Mouse (Mus musculus): ENCODE results near the gene Ager. TPM values are rescaled to one million over a fixed set of nuclear protein-coding genes. Genes with fewer than 3 reads are reported as not detected.
A peak's percentile ranks its signal among the peaks of the same experiment; 100 is the strongest.

Gene Ager
- polyA plus RNA-seq, 1 experiment from 2014 or later = 1.8 TPM

GRCm38 (mm10) chr17:34585121-34585520, 12.5 kb upstream of the Ager start:
- Histone ChIP-seq H3K9me3 (ENCODE audit: control insufficient read depth, low read length) (no peaks in the 10 kb centered on the region), H3K4me1 (replicated peaks; ENCODE audit: control insufficient read depth, insufficient read depth) (peaks cover 4% of the 10 kb centered on the region; the same call in 1 of the 2 replicates), H3K4me3 (ENCODE audit: low read depth, low read length) (no peak overlapping the region), H3K4me2 (replicated peaks; ENCODE audit: low read depth) (no peak overlapping the region), H3K27me3 (ENCODE audit: control insufficient read depth, insufficient read depth, low read length) (no peaks in the 10 kb centered on the region), H3K36me3 (ENCODE audit: control insufficient read depth, insufficient read depth, low read length) (no peaks in the 10 kb centered on the region), H3K27ac (replicated peaks) (no peak overlapping the region), H3K9ac (ENCODE audit: low read length) (no peak overlapping the region)
- TF ChIP-seq EP300 (optimal IDR thresholded peaks at IDR 0.05) (no peak), CTCF (IDR thresholded peaks at IDR 0.05; ENCODE audit: low read depth) (no peak)
- ATAC-seq (ENCODE audit: low FRiP score, low TSS enrichment) (no peak), DNase-seq (ENCODE audit: low spot score) (no peak)
- 90% methylated on average over 8 of the region's 8 CpGs for WGBS

DNA sequence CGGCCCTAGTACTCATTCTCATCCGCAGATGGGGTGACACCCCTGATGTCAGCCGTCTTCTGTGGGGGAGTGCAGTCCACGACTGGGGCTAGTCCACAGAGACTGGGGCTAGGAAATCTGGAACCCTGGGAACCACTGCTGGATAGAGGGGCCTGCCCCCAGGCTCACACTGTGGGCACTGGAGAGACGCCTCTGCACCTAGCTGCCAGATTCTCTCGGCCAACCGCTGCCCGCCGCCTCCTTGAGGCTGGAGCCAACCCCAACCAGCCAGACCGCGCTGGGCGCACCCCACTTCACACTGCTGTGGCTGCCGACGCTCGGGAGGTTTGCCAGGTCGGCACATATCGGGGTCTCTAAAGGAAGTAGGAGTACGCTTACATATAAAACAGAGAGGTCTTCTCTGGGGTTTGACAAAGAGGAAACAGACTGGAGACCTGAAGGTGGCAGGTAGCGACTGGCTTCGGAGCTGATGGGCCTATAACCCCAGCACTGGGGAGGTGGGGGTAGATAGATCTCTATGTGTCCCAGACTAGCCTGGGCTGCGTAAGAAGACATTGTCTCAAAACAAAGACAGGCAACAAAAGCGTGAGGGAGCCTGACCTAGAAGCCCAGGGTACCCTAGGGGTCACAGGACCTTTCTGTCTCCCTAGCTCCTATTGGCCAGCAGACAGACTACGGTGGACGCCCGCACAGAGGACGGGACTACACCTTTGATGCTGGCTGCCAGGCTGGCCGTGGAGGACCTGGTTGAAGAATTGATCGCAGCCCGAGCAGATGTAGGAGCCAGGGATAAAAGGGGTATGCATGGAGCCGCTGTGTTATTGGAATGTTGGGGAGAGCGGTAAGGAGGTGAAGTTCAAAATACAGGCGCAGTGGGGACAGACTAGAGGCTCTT, 11.5 kb upstream of the Ager start:
- Histone ChIP-seq H3K27me3 (ENCODE audit: control insufficient read depth, insufficient read depth, low read length) (no peaks in the 10 kb centered on the region), H3K9me3 (ENCODE audit: control insufficient read depth, low read length) (no peaks in the 10 kb centered on the region), H3K36me3 (ENCODE audit: control insufficient read depth, insufficient read depth, low read length) (no peaks in the 10 kb centered on the region), H3K4me1 (replicated peaks; ENCODE audit: control insufficient read depth, insufficient read depth) (peaks cover 7% of the 10 kb centered on the region), H3K4me3 (ENCODE audit: low read depth, low read length) (peak overlapping the region; percentile 73), H3K27ac (replicated peaks) (peak overlapping the region; percentile 45; the same call in 1 of the 2 replicates), H3K9ac (ENCODE audit: low read length) (peak overlapping the region; percentile 89), H3K4me2 (replicated peaks; ENCODE audit: low read depth) (peak overlapping the region; percentile 99)
- no peak for ATAC-seq (ENCODE audit: low FRiP score, low TSS enrichment)
- 38% methylated on average over 32 of the region's 32 CpGs for WGBS
- 0 out of 2 replicates have a peak, but pooled peaks have one; percentile 2 for TF ChIP-seq CTCF (IDR thresholded peaks at IDR 0.05; ENCODE audit: low read depth)
- no peak for TF ChIP-seq EP300 (optimal IDR thresholded peaks at IDR 0.05)
- no peak for DNase-seq (ENCODE audit: low spot score)

DNA sequence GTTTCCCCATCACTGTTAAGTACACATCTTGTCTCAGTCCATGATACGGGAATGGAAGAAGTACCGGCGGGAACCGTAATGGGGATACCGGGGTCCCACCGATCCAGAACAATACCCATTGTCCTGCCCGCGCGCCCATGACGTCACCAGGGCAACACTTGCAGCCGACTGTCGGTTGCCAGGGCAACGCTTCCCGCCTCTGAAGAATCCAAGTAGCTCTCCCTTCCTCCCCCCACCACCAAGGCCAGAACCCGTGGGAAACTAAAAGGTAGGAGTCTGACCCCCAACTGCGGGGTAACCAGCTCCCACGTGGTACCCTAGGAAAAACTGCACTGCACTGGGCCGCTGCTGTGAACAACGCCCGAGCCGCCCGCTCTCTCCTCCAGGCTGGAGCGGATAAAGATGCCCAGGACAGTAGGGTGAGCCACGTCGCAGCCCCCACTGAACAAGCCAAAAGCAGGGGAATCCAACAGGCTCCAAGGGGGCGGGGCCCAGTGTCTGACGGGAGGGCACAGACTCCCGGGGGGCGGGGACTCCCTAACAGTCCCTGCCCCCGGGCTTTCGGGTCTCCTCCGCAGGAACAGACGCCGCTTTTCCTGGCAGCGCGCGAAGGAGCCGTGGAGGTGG, 10.8 kb upstream of the Ager start:
- no peaks in the 10 kb centered on the region for H3K9me3 ChIP-seq (ENCODE audit: control insufficient read depth, low read length)
- H3K4me3 ChIP-seq (ENCODE audit: low read depth, low read length) = peak overlapping the region; percentile 73
- H3K27me3 ChIP-seq (ENCODE audit: control insufficient read depth, insufficient read depth, low read length) = no peaks in the 10 kb centered on the region
- H3K4me2 ChIP-seq (replicated peaks; ENCODE audit: low read depth) = peak overlapping the region; percentile 99
- DNase-seq (ENCODE audit: low spot score) (peak; percentile 79), ATAC-seq (ENCODE audit: low FRiP score, low TSS enrichment) (peak; percentile 76)
- TF ChIP-seq CTCF (IDR thresholded peaks at IDR 0.05; ENCODE audit: low read depth) (no peak), EP300 (optimal IDR thresholded peaks at IDR 0.05) (no peak)
- H3K9ac ChIP-seq (ENCODE audit: low read length) = peak overlapping the region; percentile 89
- H3K4me1 ChIP-seq (replicated peaks; ENCODE audit: control insufficient read depth, insufficient read depth) = peaks cover 9% of the 10 kb centered on the region
- H3K27ac ChIP-seq (replicated peaks) = peak overlapping the region; percentile 86
- no peaks in the 10 kb centered on the region for H3K36me3 ChIP-seq (ENCODE audit: control insufficient read depth, insufficient read depth, low read length)
- WGBS = under 1% methylated on average over 38 of the region's 38 CpGs

- Histone ChIP-seq H3K4me3 (ENCODE audit: low read depth, low read length) (peak overlapping the region; percentile 73), H3K9ac (ENCODE audit: low read length) (peak overlapping the region; percentile 89), H3K27me3 (ENCODE audit: control insufficient read depth, insufficient read depth, low read length) (no peaks in the 10 kb centered on the region), H3K9me3 (ENCODE audit: control insufficient read depth, low read length) (no peaks in the 10 kb centered on the region), H3K4me1 (replicated peaks; ENCODE audit: control insufficient read depth, insufficient read depth) (peaks cover 9% of the 10 kb centered on the region), H3K36me3 (ENCODE audit: control insufficient read depth, insufficient read depth, low read length) (no peaks in the 10 kb centered on the region), H3K4me2 (replicated peaks; ENCODE audit: low read depth) (peak overlapping the region; percentile 99), H3K27ac (replicated peaks) (peak overlapping the region; percentile 86)
- DNase-seq (ENCODE audit: low spot score) = peak; percentile 98
- ATAC-seq (ENCODE audit: low FRiP score, low TSS enrichment) = peak; percentile 87
- TF ChIP-seq EP300 (optimal IDR thresholded peaks at IDR 0.05) (no peak), CTCF (IDR thresholded peaks at IDR 0.05; ENCODE audit: low read depth) (peak; percentile 12; the same call in 1 of the 2 replicates)
- under 1% methylated on average over 46 of the region's 50 CpGs for WGBS
Observed at GRCm38 (mm10) chr17:34587423-34587811, 10.2 kb upstream of the Ager start.

- Histone ChIP-seq H3K9me3 (ENCODE audit: control insufficient read depth, low read length) (no peaks in the 10 kb centered on the region), H3K4me1 (replicated peaks; ENCODE audit: control insufficient read depth, insufficient read depth) (peaks cover 9% of the 10 kb centered on the region), H3K36me3 (ENCODE audit: control insufficient read depth, insufficient read depth, low read length) (no peaks in the 10 kb centered on the region), H3K4me2 (replicated peaks; ENCODE audit: low read depth) (peak overlapping the region; percentile 99), H3K27ac (replicated peaks) (peak overlapping the region; percentile 86), H3K4me3 (ENCODE audit: low read depth, low read length) (peak overlapping the region; percentile 73), H3K27me3 (ENCODE audit: control insufficient read depth, insufficient read depth, low read length) (no peaks in the 10 kb centered on the region), H3K9ac (ENCODE audit: low read length) (peak overlapping the region; percentile 89)
- no peak for ATAC-seq (ENCODE audit: low FRiP score, low TSS enrichment)
- 4% methylated on average over 19 of the region's 19 CpGs for WGBS
- TF ChIP-seq CTCF (IDR thresholded peaks at IDR 0.05; ENCODE audit: low read depth) (no peak), EP300 (optimal IDR thresholded peaks at IDR 0.05) (no peak)
- no peak for DNase-seq (ENCODE audit: low spot score)
Observed at GRCm38 (mm10) chr17:34587814-34588213, 9.8 kb upstream of the Ager start.
